Mouse (Mus musculus) liver, embryonic 14.5 days (tissue): ENCODE data around the gene March8.

Experiments
- CTCF ChIP-seq: IDR thresholded peaks from 2 replicates; pipeline ENCODE4 v1.5.1; 2016; ENCODE audit warnings: antibody characterized with exemption, low read depth, control low read depth
- EP300 ChIP-seq: IDR thresholded peaks from 2 replicates; pipeline ENCODE4 v1.6.1; 2016; ENCODE audit warnings: antibody characterized with exemption, low read depth

DNA sequence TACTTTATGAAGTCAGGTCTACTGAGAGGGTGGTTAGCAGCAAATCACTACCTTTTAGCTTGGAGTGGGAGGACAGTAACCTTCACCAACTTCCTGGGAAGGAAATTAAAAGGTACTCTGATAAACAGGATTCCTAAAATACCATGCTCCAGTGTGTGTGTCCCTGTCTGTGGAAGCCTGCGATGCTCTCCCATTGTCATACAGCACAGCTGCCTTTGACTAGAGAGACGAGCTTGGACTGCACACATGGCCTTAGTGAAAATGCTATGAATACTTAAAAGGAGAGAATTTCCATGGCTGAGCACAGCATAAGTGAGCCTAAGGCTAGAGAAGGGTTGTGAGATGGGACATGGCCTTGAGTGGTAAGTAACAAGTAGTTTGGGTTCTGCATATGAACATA, 60.3 kb downstream of the March8 start:
- no peak for TF ChIP-seq CTCF
- TF ChIP-seq EP300 = no peak
